21 mouse cellular contexts compared by ENCODE assay signal in the genomic region with DNA sequence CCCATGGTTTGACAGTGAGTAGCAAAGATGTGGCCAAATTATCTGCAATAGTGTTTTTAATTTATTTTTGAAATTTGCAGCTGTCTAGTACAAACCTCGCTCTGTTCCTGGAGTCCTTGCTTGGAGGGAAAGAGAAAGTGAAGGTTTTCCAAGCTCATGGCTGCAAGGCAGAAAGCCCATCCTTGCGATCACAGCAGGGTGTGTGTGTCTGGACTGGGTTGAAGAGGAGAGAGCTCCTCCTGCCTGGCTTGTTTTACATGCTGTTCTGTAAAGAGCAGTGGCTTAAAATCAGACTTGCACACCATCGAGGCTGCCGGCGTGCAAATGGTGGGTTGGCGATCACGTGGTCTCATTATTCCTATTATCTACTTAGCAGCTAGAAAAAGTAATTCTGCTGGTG.
DNase-seq lines count a peak whose midpoint lies in the region; TF ChIP-seq lines count a peak whose summit lies in the region.
"Had no signal": no experiment of that assay in that cellular context is flagged by ENCODE, and none has a peak within 500 bp of the region (broad histone marks: within the 10 kb centered on the region; RNA-seq: fewer than 3 reads in every experiment).

No protein-coding gene starts in this region.

- TF ChIP-seq POLR2A in brain, embryonic 14.5 days (IDR thresholded peaks at IDR 0.05; ENCODE audit: borderline replicate concordance, extremely low read depth, insufficient read depth, insufficient read length, poor library complexity, severe bottlenecking): no peak

- no peak for DNase-seq in layer of hippocampus, adult 2 months (ENCODE audit: low spot score in 2 of 2)
- DNase-seq in layer of hippocampus, adult 9-11 months: no peak
- DNase-seq in brain, embryonic 14.5 days (ENCODE audit: low read depth): peak; percentile 25
- DNase-seq in cerebellum, adult 8-10 months: peak; percentile 33
- DNase-seq in cerebellum, postnatal 36 days: peak; percentile 36 to 44
- DNase-seq in adrenal gland, adult 8-10 months: no peak
- DNase-seq in T-cell, adult 2 months (ENCODE audit: low spot score): no peak
- DNase-seq: adrenal gland, postnatal 25 days; gastrocnemius, postnatal 25 days; heart, adult 18-20 months; heart, postnatal 14 days; kidney, adult 18-20 months; retina, postnatal 1 day; right cerebral cortex, postnatal 25 days; spleen, adult 18-20 months had no signal

- peak overlapping the region; percentile 39; the same call in 1 of the 2 replicates for H3K27ac ChIP-seq in layer of hippocampus, adult 2 months
- H3K27ac ChIP-seq: embryonic facial prominence, embryonic 15.5 days; heart, embryonic 13.5 days; hindbrain, embryonic 12.5 days; kidney, postnatal 0 days; macrophage; midbrain, embryonic 12.5 days had no signal

- no peak overlapping the region for H3K4me3 ChIP-seq in layer of hippocampus, adult 2 months
- H3K4me3 ChIP-seq: embryonic facial prominence, embryonic 15.5 days; heart, embryonic 13.5 days; hindbrain, embryonic 12.5 days; midbrain, embryonic 12.5 days had no signal

- TF ChIP-seq CTCF in layer of hippocampus, adult 2 months (conservative IDR thresholded peaks at IDR 0.05): no peak
- no peak for TF ChIP-seq CTCF in brain, embryonic 14.5 days (IDR thresholded peaks at IDR 0.05; ENCODE audit: borderline replicate concordance, extremely low read depth, insufficient read depth, insufficient read length)

Comparison
In these comparisons a context has a peak if more than half of its experiments do, and no peak if none do; other contexts are left out.
1. DNase-seq: peak in brain, embryonic 14.5 days (single experiment), cerebellum, adult 8-10 months (single experiment) and cerebellum, postnatal 36 days (2 of 2); none in layer of hippocampus, adult 2 months (0 of 2), layer of hippocampus, adult 9-11 months (single experiment), adrenal gland, adult 8-10 months (single experiment) and T-cell, adult 2 months (single experiment).